Mouse (Mus musculus) liver, embryonic 12.5 days (tissue): ENCODE results near the gene Ccnb1. TPM values are rescaled to one million over a fixed set of nuclear protein-coding genes. Genes with fewer than 3 reads are reported as not detected.

Source experiments
- ATAC-seq: fragments of 200-750 bp; cut with Nextera tagmentation; 2 replicates; pipeline ENCODE4 v1.8.0; 2017; ENCODE audit warnings: moderate number of reproducible peaks, mild to moderate bottlenecking, moderate library complexity
- H3K27ac ChIP-seq: fragments of 300-500 bp; sonication (generic); 2 replicates; pipeline ENCODE4 v1.5.1; 2016; ENCODE audit warnings: mild to moderate bottlenecking
- H3K27me3 ChIP-seq: fragments of 300-500 bp; sonication (generic); replicated peaks from 2 replicates; pipeline ENCODE4 v1.6.1; 2016; ENCODE audit warnings: mild to moderate bottlenecking, moderate library complexity
- H3K36me3 ChIP-seq: fragments of 300-500 bp; sonication (generic); 2 replicates; pipeline ENCODE4 v1.6.1; 2016; ENCODE audit warnings: mild to moderate bottlenecking, moderate library complexity
- H3K4me1 ChIP-seq: fragments of 300-500 bp; sonication (generic); 2 replicates; pipeline ENCODE4 v1.6.1; 2016
- H3K4me2 ChIP-seq: fragments of 300-500 bp; sonication (generic); 2 replicates; pipeline ENCODE4 v1.6.1; 2016; ENCODE audit warnings: mild to moderate bottlenecking, moderate library complexity
- H3K4me3 ChIP-seq: fragments of 300-500 bp; sonication (generic); 2 replicates; pipeline ENCODE4 v1.5.1; 2016; ENCODE audit warnings: mild to moderate bottlenecking, moderate library complexity
- H3K9ac ChIP-seq: fragments of 300-500 bp; sonication (generic); 2 replicates; pipeline ENCODE4 v1.6.1; 2016; ENCODE audit warnings: mild to moderate bottlenecking, moderate library complexity
- H3K9me3 ChIP-seq: fragments of 300-500 bp; sonication (generic); replicated peaks from 2 replicates; pipeline ENCODE4 v1.6.1; 2016; ENCODE audit warnings: mild to moderate bottlenecking, moderate library complexity
- WGBS: fragments of 180-500 bp; shearing (Covaris S2); methylation state at CpG from one replicate; pipeline ENCODE4 v1.1.7; 2016; ENCODE audit not compliant: insufficient replicate concordance; 5-methylcytosine and 5-hydroxymethylcytosine counted together
- polyA plus RNA-seq: library from polyadenylated mRNA; unstranded; fragments of >200 nt; fragmentation: Nextera tagmentation; extraction: Ambion mirVana; gene quantifications from 2 replicates; pipeline ENCODE4 v1.2.1, GENCODE M21; 2016

The Ccnb1 gene
- polyA plus RNA-seq, 1 experiment from 2014 or later, result 289 TPM

GRCm38 (mm10) chr13:100754186-100754585, 32.2 kb downstream of the Ccnb1 start:
- Histone ChIP-seq H3K27ac (no peak overlapping the region), H3K4me1 (peaks cover 42% of the 10 kb centered on the region)
- WGBS, result 80% methylated on average over 4 of the region's 4 CpGs

GRCm38 (mm10) chr13:100753011-100753410, 33.4 kb downstream of the Ccnb1 start:
- H3K9me3 ChIP-seq, result no peaks in the 10 kb centered on the region
- H3K4me3 ChIP-seq, result 0 out of 2 replicates have a peak overlapping the region, but pooled peaks have one; percentile 4
- no peaks in the 10 kb centered on the region for H3K27me3 ChIP-seq
- ATAC-seq, result peak; percentile 68
- peaks cover 54% of the 10 kb centered on the region for H3K4me1 ChIP-seq
- peak overlapping the region; percentile 73 for H3K27ac ChIP-seq
- peak overlapping the region; percentile 23; the same call in 1 of the 2 replicates for H3K9ac ChIP-seq
- 30% methylated on average over 6 of the region's 6 CpGs for WGBS
- H3K4me2 ChIP-seq, result peak overlapping the region; percentile 47
- H3K36me3 ChIP-seq, result no peaks in the 10 kb centered on the region

More at GRCm38 (mm10) chr13:100754186-100754585, 32.2 kb downstream of the Ccnb1 start:
- no peak overlapping the region for H3K4me2 ChIP-seq
- ATAC-seq, result no peak
- no peak overlapping the region for H3K4me3 ChIP-seq
- H3K9ac ChIP-seq, result no peak overlapping the region
- peaks cover 6% of the 10 kb centered on the region for H3K36me3 ChIP-seq
- no peaks in the 10 kb centered on the region for H3K9me3 ChIP-seq
- H3K27me3 ChIP-seq, result no peaks in the 10 kb centered on the region

GRCm38 (mm10) chr13:100752529-100752928, 33.8 kb downstream of the Ccnb1 start:
- peak overlapping the region; percentile 73 for H3K27ac ChIP-seq
- no peaks in the 10 kb centered on the region for H3K36me3 ChIP-seq
- H3K27me3 ChIP-seq, result no peaks in the 10 kb centered on the region
- ATAC-seq, result peak; percentile 74
- H3K9ac ChIP-seq, result peak overlapping the region; percentile 23; the same call in 1 of the 2 replicates
- H3K9me3 ChIP-seq, result no peaks in the 10 kb centered on the region
- peaks cover 59% of the 10 kb centered on the region for H3K4me1 ChIP-seq
- H3K4me3 ChIP-seq, result 0 out of 2 replicates have a peak overlapping the region, but pooled peaks have one; percentile 4
- 42% methylated on average over 8 of the region's 8 CpGs for WGBS
- H3K4me2 ChIP-seq, result peak overlapping the region; percentile 47

- peak overlapping the region; percentile 9 for H3K4me2 ChIP-seq
- no peaks in the 10 kb centered on the region for H3K9me3 ChIP-seq
- H3K27ac ChIP-seq, result peak overlapping the region; percentile 73
- H3K4me3 ChIP-seq, result no peak overlapping the region
- no peaks in the 10 kb centered on the region for H3K36me3 ChIP-seq
- H3K9ac ChIP-seq, result 0 out of 2 replicates have a peak overlapping the region, but pooled peaks have one; percentile 6
- H3K4me1 ChIP-seq, result peaks cover 70% of the 10 kb centered on the region
- ATAC-seq, result peak; percentile 28; the same call in 1 of the 2 replicates
- 30% methylated on average over 3 of the region's 3 CpGs for WGBS
- no peaks in the 10 kb centered on the region for H3K27me3 ChIP-seq
These were observed 35.0 kb downstream of the Ccnb1 start for GRCm38 (mm10) chr13:100751402-100751801.

- H3K27ac ChIP-seq, result peak overlapping the region; percentile 73
- H3K4me1 ChIP-seq, result peaks cover 74% of the 10 kb centered on the region
- H3K36me3 ChIP-seq, result no peaks in the 10 kb centered on the region
- 24% methylated on average over 5 of the region's 5 CpGs for WGBS
- peak overlapping the region; percentile 9 for H3K4me2 ChIP-seq
- no peaks in the 10 kb centered on the region for H3K9me3 ChIP-seq
- H3K9ac ChIP-seq, result peak overlapping the region; percentile 6; the same call in 1 of the 2 replicates
- 0 out of 2 replicates have a peak, but pooled peaks have one; percentile 3 for ATAC-seq
- no peak overlapping the region for H3K4me3 ChIP-seq
- H3K27me3 ChIP-seq, result no peaks in the 10 kb centered on the region
These were observed 35.6 kb downstream of the Ccnb1 start for GRCm38 (mm10) chr13:100750799-100751198.

- peak; percentile 24; the same call in 1 of the 2 replicates for ATAC-seq
- Histone ChIP-seq H3K4me3 (no peak overlapping the region), H3K27ac (no peak overlapping the region), H3K27me3 (no peaks in the 10 kb centered on the region), H3K9me3 (no peaks in the 10 kb centered on the region), H3K36me3 (no peaks in the 10 kb centered on the region), H3K4me1 (peaks cover 88% of the 10 kb centered on the region), H3K9ac (no peak overlapping the region), H3K4me2 (peak overlapping the region; percentile 23)
- WGBS, result 53% methylated on average over 8 of the region's 8 CpGs
These were observed 37.7 kb downstream of the Ccnb1 start for GRCm38 (mm10) chr13:100748638-100749037.

- 85% methylated on average over 3 of the region's 3 CpGs for WGBS
- ATAC-seq, result no peak
- no peak overlapping the region for H3K4me2 ChIP-seq
These were observed 40.3 kb downstream of the Ccnb1 start for GRCm38 (mm10) chr13:100746090-100746489.

GRCm38 (mm10) chr13:100744036-100744744, 42.2 kb downstream of the Ccnb1 start, which contains the start of gene Mrps36:
Mrps36 (minus strand) TSS chr13:100744659.
- peak; percentile 90 for ATAC-seq
- Histone ChIP-seq H3K27ac (peak within 1 kb of the TSS; percentile 93), H3K4me2 (peak within 1 kb of the TSS; percentile 79), H3K36me3 (peaks cover 13% of the 10 kb centered on the region), H3K9ac (peak within 1 kb of the TSS; percentile 86), H3K4me1 (peaks cover 76% of the 10 kb centered on the region), H3K9me3 (no peaks in the 10 kb centered on the region), H3K4me3 (peak within 1 kb of the TSS; percentile 85), H3K27me3 (no peaks in the 10 kb centered on the region)
- under 1% methylated on average over 52 of the region's 52 CpGs for WGBS

More at GRCm38 (mm10) chr13:100746090-100746489, 40.3 kb downstream of the Ccnb1 start:
- no peaks in the 10 kb centered on the region for H3K36me3 ChIP-seq
- no peaks in the 10 kb centered on the region for H3K27me3 ChIP-seq
- no peak overlapping the region for H3K4me3 ChIP-seq
- H3K9ac ChIP-seq, result no peak overlapping the region
- H3K27ac ChIP-seq, result peak overlapping the region; percentile 53
- peaks cover 86% of the 10 kb centered on the region for H3K4me1 ChIP-seq
- no peaks in the 10 kb centered on the region for H3K9me3 ChIP-seq

GRCm38 (mm10) chr13:100743346-100744035, 42.9 kb downstream of the Ccnb1 start:
- peaks cover 20% of the 10 kb centered on the region for H3K36me3 ChIP-seq
- 60% methylated on average over 11 of the region's 11 CpGs for WGBS
- peak overlapping the region; percentile 79 for H3K4me2 ChIP-seq
- H3K9ac ChIP-seq, result peak overlapping the region; percentile 86
- peaks cover 69% of the 10 kb centered on the region for H3K4me1 ChIP-seq
- peak overlapping the region; percentile 85 for H3K4me3 ChIP-seq
- peak; percentile 51 for ATAC-seq
- no peaks in the 10 kb centered on the region for H3K9me3 ChIP-seq
- peak overlapping the region; percentile 93 for H3K27ac ChIP-seq
- H3K27me3 ChIP-seq, result no peaks in the 10 kb centered on the region

GRCm38 (mm10) chr13:100742831-100743230, 43.5 kb downstream of the Ccnb1 start:
- Histone ChIP-seq H3K9ac (peak overlapping the region; percentile 63), H3K36me3 (peaks cover 26% of the 10 kb centered on the region), H3K4me1 (peaks cover 66% of the 10 kb centered on the region), H3K9me3 (no peaks in the 10 kb centered on the region), H3K4me3 (peak overlapping the region; percentile 85), H3K4me2 (peak overlapping the region; percentile 79), H3K27ac (peak overlapping the region; percentile 71), H3K27me3 (no peaks in the 10 kb centered on the region)
- ATAC-seq, result no peak
- WGBS, result 78% methylated on average over 5 of the region's 5 CpGs

- 88% methylated on average over 2 of the region's 2 CpGs for WGBS
- H3K4me3 ChIP-seq, result no peak overlapping the region
- H3K4me1 ChIP-seq, result peaks cover 30% of the 10 kb centered on the region
- H3K9ac ChIP-seq, result no peak overlapping the region
- H3K36me3 ChIP-seq, result peaks cover 42% of the 10 kb centered on the region
- ATAC-seq, result no peak
- H3K27me3 ChIP-seq, result no peaks in the 10 kb centered on the region
- no peak overlapping the region for H3K4me2 ChIP-seq
- no peaks in the 10 kb centered on the region for H3K9me3 ChIP-seq
- H3K27ac ChIP-seq, result no peak overlapping the region
These were observed 53.6 kb downstream of the Ccnb1 start for GRCm38 (mm10) chr13:100732756-100733155.
